Mouse (Mus musculus): ENCODE data around the gene Gm17416. TPM values are rescaled to one million over a fixed set of nuclear protein-coding genes. Genes with fewer than 3 reads are reported as not detected.

Gene Gm17416
- total RNA-seq (2021): not detected
- long read RNA-seq, experiment 1: 0 reads
- long read RNA-seq, experiment 2: 0 reads

- no peak for DNase-seq (ENCODE audit: low spot score in 2 of 2)
Measured at GRCm38 (mm10) chr2:152569038-152569437, at the start of gene Gm17416. Gene Gm17416 (plus strand): TSS chr2:152569338.

DNA sequence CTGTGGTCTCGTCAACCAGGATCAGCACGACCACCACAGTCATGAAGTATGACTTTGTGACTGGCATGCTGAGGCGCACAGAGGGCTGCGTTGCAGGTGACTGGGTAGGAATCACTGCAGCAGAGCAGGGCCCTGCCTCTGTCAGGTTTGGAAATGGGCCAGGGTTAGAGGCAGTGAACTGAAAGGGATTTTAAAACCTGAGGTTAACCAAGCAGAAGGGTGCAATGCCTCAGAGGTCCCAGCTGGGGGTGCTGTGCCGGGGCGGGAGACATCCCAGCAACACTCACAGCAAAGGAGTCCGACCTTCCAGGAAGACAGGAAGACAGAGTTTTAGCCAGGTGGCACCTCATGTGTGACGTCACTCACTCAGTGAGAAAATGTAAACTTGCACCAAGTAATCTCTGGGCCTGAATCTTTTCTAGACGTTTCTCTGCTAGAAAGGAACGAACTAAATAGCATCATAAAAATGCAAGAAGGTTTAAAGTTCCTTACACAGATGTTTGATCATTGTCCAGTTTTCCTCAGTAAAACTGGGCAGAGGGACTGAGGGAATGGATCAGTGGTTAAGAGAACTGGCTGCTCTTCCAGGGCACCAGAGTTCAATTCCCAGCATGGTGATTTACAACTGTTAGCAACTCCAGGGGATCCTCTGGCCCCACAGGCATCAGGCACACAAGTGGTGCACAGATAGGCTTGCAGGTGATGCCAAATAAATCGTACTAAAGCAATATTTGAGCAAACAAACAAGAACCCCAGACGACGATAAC is 29.0 kb upstream of the Gm17416 start, which contains the start of gene Defb29:
Gene Defb29 (minus strand): TSS at position 155 of the 767 bp plus-strand sequence.
- DNase-seq (ENCODE audit: low spot score in 2 of 2): no peak

GRCm38 (mm10) chr2:152541979-152542378 is 27.2 kb upstream of the Gm17416 start:
- DNase-seq (ENCODE audit: low spot score in 2 of 2): no peak

DNA sequence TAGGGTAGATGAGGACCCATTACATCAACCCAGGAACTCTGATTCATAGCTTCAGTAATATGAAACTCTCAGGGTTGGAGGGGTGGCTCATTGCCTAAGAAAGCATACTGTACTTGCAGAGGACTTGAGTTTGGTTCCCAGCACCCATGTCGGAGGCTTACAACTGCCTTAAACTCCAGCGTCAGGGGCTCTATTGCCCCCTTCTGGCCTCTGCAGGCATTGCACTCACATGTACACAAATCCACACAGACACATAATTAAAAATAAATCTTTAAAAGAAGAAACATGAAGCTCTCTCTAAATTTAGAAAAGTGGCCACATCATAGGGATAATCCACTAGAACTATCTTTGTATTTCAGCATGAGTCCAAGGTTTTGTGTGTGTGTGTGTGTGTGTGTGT is 26.2 kb upstream of the Gm17416 start:
- no peak for DNase-seq (ENCODE audit: low spot score in 2 of 2)

GRCm38 (mm10) chr2:152543478-152543877 is 25.7 kb upstream of the Gm17416 start:
- DNase-seq (ENCODE audit: low spot score in 2 of 2): no peak

DNA sequence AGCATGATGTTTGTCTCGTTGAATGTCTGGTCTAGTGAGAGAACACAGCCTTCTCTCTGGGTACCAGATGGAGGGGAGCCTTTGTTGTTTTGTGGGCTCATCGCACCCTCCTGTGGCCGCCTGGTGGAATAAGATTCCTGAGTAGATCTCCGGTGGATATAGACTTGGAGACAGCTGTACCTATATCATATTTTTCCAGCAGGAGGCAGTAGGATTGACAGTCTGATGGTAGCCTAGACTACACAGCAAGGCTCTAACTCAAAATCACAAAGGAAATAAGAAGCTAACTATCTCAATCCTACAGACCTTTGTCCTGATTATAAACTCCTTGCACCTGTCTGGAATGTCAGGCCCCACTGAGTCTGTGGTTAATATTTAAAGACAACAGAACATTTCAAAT is 24.4 kb upstream of the Gm17416 start:
- no peak for DNase-seq (ENCODE audit: low spot score in 2 of 2)

- DNase-seq (ENCODE audit: low spot score in 2 of 2): no peak
Measured at GRCm38 (mm10) chr2:152548124-152548523, 21.0 kb upstream of the Gm17416 start.

DNA sequence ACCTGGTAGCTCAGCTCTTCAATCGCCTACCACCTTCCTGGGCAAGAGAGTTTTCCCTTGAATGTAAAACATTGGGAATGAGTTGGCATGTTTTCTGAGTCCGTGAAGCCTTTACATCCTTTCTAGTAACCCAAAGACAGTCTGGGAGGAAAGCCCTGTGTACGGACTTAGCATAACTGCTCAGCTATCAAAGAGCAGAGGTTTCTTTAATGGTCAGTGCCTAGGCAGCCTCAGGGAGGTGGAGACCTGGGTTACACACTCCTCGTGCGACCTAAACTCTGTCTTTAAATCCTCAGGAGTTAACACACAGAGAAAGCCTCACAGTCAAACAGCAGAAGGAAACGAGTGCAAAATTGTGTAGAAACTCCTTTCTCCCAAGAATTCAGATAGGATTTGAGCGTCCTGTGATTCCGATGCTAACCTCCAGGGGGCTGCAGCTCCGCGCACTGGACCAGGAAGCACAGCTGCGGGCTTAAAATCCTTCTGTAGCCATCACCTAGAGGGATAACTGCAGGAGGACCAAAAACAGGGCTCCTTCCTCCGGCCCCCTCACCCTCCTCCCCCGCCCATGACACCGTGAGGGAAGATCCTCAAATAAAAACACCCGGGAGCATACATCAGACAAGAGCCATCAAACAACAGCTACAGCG is 15.2 kb upstream of the Gm17416 start:
- peak; percentile 40 to 63 for DNase-seq (ENCODE audit: low spot score in 2 of 2)

DNA sequence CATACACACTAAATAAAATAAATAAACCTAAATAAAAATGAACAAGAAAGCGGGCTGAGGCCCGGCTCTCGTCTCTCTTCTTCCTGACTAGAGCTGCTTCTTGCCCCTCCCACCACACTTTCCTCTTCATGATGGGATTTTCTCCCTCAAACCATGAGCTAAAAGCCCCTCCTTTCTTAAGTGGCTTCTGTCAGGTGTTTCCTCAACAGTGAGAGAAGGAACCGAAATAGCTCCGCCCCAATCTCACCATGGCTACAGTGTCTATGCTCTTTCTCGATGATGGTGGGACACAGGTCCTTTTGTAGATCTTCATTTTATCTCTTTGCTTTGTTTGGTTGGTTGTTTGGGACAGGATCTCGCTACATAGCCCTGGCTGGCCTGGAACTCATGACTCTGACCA is 12.5 kb upstream of the Gm17416 start:
- no peak for DNase-seq (ENCODE audit: low spot score in 2 of 2)

DNA sequence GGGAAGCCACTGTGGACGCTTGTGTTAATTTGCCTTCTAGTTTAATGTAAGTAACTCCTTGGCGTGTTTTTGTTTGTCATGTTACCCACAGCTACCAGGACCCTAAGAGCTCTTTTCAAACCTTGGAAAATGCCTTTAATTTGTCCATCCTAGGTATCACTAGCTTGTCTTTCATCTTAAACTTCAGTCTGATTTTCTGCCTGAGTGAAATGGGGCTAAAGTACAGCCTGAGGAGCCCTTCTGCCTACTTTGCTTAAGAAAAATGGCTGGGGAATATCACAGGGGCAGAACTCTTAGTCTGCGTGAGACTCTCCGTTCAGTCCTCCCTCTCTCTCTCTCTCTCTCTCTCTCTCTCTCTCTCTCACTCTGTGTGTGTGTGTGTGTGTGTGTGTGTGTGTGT is 743 bp downstream of the Gm17416 start:
- no peak for DNase-seq (ENCODE audit: low spot score in 2 of 2)

- DNase-seq (ENCODE audit: low spot score in 2 of 2): no peak
Measured at GRCm38 (mm10) chr2:152570313-152570712, 1.2 kb downstream of the Gm17416 start.

GRCm38 (mm10) chr2:152572114-152572794 is 3.1 kb downstream of the Gm17416 start, which contains the start of gene Defb21:
Gene Defb21 (plus strand): TSS chr2:152572744.
- DNase-seq (ENCODE audit: low spot score in 2 of 2): no peak

GRCm38 (mm10) chr2:152573484-152573883 is 4.3 kb downstream of the Gm17416 start:
- DNase-seq (ENCODE audit: low spot score in 2 of 2): no peak

GRCm38 (mm10) chr2:152580107-152580506 is 11.0 kb downstream of the Gm17416 start, which contains the start of gene Defb19:
Gene Defb19 (minus strand): TSS chr2:152580312.
- DNase-seq (ENCODE audit: low spot score in 2 of 2): no peak

- DNase-seq (ENCODE audit: low spot score in 2 of 2): no peak
Measured at GRCm38 (mm10) chr2:152580612-152581011, 11.5 kb downstream of the Gm17416 start.

DNA sequence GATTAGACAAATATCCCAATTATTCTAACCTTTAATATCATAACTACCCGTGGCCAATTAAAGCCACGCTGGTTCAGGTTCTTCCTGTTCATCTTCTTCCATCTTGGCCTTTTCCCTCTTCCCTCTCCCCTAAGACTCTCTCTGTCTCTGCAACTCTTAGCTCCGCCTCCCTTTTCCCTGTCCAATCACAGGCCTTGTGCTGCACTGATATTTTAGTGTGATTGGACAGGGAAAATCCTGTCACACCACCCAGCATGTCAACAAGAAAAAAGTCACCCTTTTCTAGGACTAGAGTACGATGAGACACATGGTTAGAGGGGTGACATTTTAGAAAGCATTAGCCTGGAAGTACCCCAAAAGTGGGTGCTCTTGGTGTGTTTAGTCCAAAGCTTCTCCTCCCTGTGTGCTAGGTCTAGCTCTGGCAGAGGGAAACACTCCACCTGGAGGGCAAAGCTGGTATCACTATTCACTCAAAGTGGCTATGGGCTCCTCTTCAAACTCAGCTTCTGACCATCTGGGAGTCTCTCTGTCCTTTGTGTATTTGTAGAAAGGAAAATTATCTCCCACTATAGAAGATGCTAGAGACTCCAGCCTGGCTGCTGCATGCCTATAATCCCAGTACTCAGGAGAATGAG is 17.9 kb downstream of the Gm17416 start:
- no peak for DNase-seq (ENCODE audit: low spot score in 2 of 2)

- no peak for DNase-seq (ENCODE audit: low spot score in 2 of 2)
Measured at GRCm38 (mm10) chr2:152588450-152588849, 19.3 kb downstream of the Gm17416 start.

DNA sequence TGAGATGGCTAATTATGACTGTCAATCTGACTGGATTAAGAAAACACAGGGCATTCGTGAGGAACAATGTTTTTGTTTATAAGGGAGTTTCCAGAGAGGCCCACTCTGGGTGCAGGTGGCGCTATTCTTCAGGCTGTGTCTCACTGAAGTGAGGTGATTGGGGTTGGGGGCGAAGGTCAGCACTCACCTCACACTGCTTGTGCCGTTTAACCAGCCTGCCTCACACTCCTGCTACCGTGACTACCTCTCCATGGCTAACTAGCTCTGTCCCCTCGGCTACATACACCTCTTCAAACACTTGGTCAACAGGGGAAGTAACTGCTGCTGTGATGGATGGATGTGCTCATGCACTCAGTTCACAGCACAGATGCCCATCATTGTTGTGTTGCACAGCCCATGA is 19.9 kb downstream of the Gm17416 start:
- DNase-seq (ENCODE audit: low spot score in 2 of 2): no peak

- no peak for DNase-seq (ENCODE audit: low spot score in 2 of 2)
Measured at GRCm38 (mm10) chr2:152599299-152599698, 30.2 kb downstream of the Gm17416 start, which contains the start of gene Defb45. Gene Defb45 (minus strand): TSS chr2:152599399.

GRCm38 (mm10) chr2:152600076-152600475 is 30.9 kb downstream of the Gm17416 start:
- no peak for DNase-seq (ENCODE audit: low spot score in 2 of 2)

GRCm38 (mm10) chr2:152601275-152601960 is 32.3 kb downstream of the Gm17416 start:
- DNase-seq (ENCODE audit: low spot score in 2 of 2): no peak
